Mouse (Mus musculus) testis, postnatal 14 days (tissue): ENCODE results near the gene Btaf1.
A peak's percentile ranks its signal among the peaks of the same experiment; 100 is the strongest.

Experiments
- DNase-seq: peaks from one replicate; pipeline ENCODE4 v3.0.0; 2021; ENCODE audit warnings: low spot score

Btaf1 gene

GRCm38 (mm10) chr19:37020951-37021350 is 95.1 kb downstream of the Btaf1 start:
- DNase-seq, result no peak

GRCm38 (mm10) chr19:37022146-37022545 is 96.3 kb downstream of the Btaf1 start:
- no peak for DNase-seq

- DNase-seq, result no peak
Measured at GRCm38 (mm10) chr19:37025839-37026319, 100.0 kb downstream of the Btaf1 start.

- DNase-seq, result peak; percentile 36
Measured at GRCm38 (mm10) chr19:37026408-37026807, 100.5 kb downstream of the Btaf1 start.

GRCm38 (mm10) chr19:37029771-37030170 is 103.9 kb downstream of the Btaf1 start:
- DNase-seq, result no peak

- DNase-seq, result no peak
Measured at GRCm38 (mm10) chr19:37031446-37031845, 105.6 kb downstream of the Btaf1 start.

- DNase-seq, result no peak
Measured at GRCm38 (mm10) chr19:37032364-37032763, 106.5 kb downstream of the Btaf1 start.

- no peak for DNase-seq
Measured at GRCm38 (mm10) chr19:37040906-37041305, 115.0 kb downstream of the Btaf1 start.

GRCm38 (mm10) chr19:37044431-37044830 is 118.6 kb downstream of the Btaf1 start:
- no peak for DNase-seq

GRCm38 (mm10) chr19:37048507-37048906 is 122.6 kb downstream of the Btaf1 start:
- no peak for DNase-seq

GRCm38 (mm10) chr19:37050643-37051345 is 124.9 kb downstream of the Btaf1 start:
- DNase-seq, result peak; percentile 24

GRCm38 (mm10) chr19:37055976-37056556 is 130.2 kb downstream of the Btaf1 start:
- no peak for DNase-seq

- DNase-seq, result no peak
Measured at GRCm38 (mm10) chr19:37057161-37057905, 131.5 kb downstream of the Btaf1 start.

GRCm38 (mm10) chr19:37059623-37060022 is 133.7 kb downstream of the Btaf1 start:
- no peak for DNase-seq

GRCm38 (mm10) chr19:37060078-37060477 is 134.2 kb downstream of the Btaf1 start:
- DNase-seq, result no peak
